Mouse (Mus musculus): ENCODE data around the gene Fbxw11.

GRCm38 (mm10) chr11:32746036-32746435, 103.5 kb downstream of the Fbxw11 start:
- TF ChIP-seq CTCF (IDR thresholded peaks at IDR 0.05): no peak
- no peak for TF ChIP-seq POLR2A (IDR thresholded peaks at IDR 0.05; ENCODE audit: insufficient read depth, low read depth, low read length)
- TF ChIP-seq EP300 (IDR thresholded peaks at IDR 0.05; ENCODE audit: insufficient read depth, low read depth, low read length): no peak

Measured in heart, adult 2 months (tissue).